Mouse (Mus musculus) myocyte (in vitro differentiated cells): ENCODE results near the gene Asxl1. TPM values are rescaled to one million over a fixed set of nuclear protein-coding genes. Genes with fewer than 3 reads are reported as not detected.
A peak's percentile ranks its signal among the peaks of the same experiment; 100 is the strongest.

Experiments
- H3K27me3 ChIP-seq: one replicate; pipeline ENCODE4 v1.6.1; 2011; ENCODE audit not compliant: control insufficient read depth, insufficient read depth, insufficient read length
- H3K36me3 ChIP-seq: one replicate; pipeline ENCODE4 v1.6.1; 2011; ENCODE audit not compliant: control insufficient read depth, insufficient read depth
- H3K4me2 ChIP-seq: one replicate; pipeline ENCODE4 v1.6.1; 2011; ENCODE audit warnings: low read depth, control low read depth
- H3K4me3 ChIP-seq: one replicate; pipeline ENCODE4 v1.5.1; 2011; ENCODE audit warnings: mild to moderate bottlenecking, control low read depth, moderate library complexity
- H3K79me2 ChIP-seq: one replicate; pipeline ENCODE4 v1.6.1; 2011; ENCODE audit not compliant: control insufficient read depth, insufficient read depth
- H3ac ChIP-seq: one replicate; pipeline ENCODE4 v1.6.1; 2011; ENCODE audit not compliant: control insufficient read depth, insufficient read length
- CEBPB ChIP-seq: IDR thresholded peaks from 2 replicates; pipeline ENCODE4 v1.6.1; 2011; ENCODE audit warnings: mild to moderate bottlenecking, moderate library complexity; ENCODE audit not compliant: poor library complexity, insufficient read depth, severe bottlenecking
- E2F4 ChIP-seq: IDR thresholded peaks from one replicate; pipeline ENCODE4 v1.6.1; 2011; ENCODE audit warnings: mild to moderate bottlenecking, control low read depth, moderate library complexity; ENCODE audit not compliant: insufficient read depth
- MAX ChIP-seq: IDR thresholded peaks from one replicate; pipeline ENCODE4 v1.6.1; 2011; ENCODE audit warnings: low read depth, mild to moderate bottlenecking, control low read depth
- MYOD1 ChIP-seq, 3 experiments: IDR thresholded peaks; one replicate each; pipeline ENCODE4 v1.6.1; 2011; ENCODE audit warnings: control low read depth in 2 of 3, low read depth in 2 of 3, mild to moderate bottlenecking in 2 of 3, moderate library complexity in 1 of 3; ENCODE audit not compliant: insufficient read length in 2 of 3, control insufficient read depth in 1 of 3
- MYOG ChIP-seq, 3 experiments: IDR thresholded peaks; one replicate each; pipeline ENCODE4 v1.6.1; 2011; ENCODE audit warnings: control low read depth in 2 of 3, low read depth in 2 of 3, mild to moderate bottlenecking in 2 of 3; ENCODE audit not compliant: insufficient read length in 2 of 3, control insufficient read depth in 1 of 3, insufficient read depth in 1 of 3
- POLR2A ChIP-seq: IDR thresholded peaks from one replicate; pipeline ENCODE4 v1.6.1; 2011; ENCODE audit warnings: low read depth, mild to moderate bottlenecking, control low read depth, moderate library complexity; ENCODE audit not compliant: insufficient read length
- POLR2AphosphoS2 ChIP-seq: IDR thresholded peaks from one replicate; pipeline ENCODE4 v1.6.1; 2011; ENCODE audit warnings: low read depth, control low read depth; ENCODE audit not compliant: insufficient read length
- REST ChIP-seq: IDR thresholded peaks from one replicate; pipeline ENCODE4 v1.6.1; 2011; ENCODE audit warnings: mild to moderate bottlenecking, control low read depth, moderate library complexity; ENCODE audit not compliant: insufficient read depth, insufficient read length
- SRF ChIP-seq: IDR thresholded peaks from one replicate; pipeline ENCODE4 v1.6.1; 2011; ENCODE audit warnings: low read depth; ENCODE audit not compliant: control insufficient read depth, insufficient read length
- TCF12 ChIP-seq: IDR thresholded peaks from one replicate; pipeline ENCODE4 v1.6.1; 2011; ENCODE audit warnings: mild to moderate bottlenecking, control low read depth; ENCODE audit not compliant: poor library complexity, insufficient read depth, severe bottlenecking
- TCF3 ChIP-seq: IDR thresholded peaks from one replicate; pipeline ENCODE4 v1.6.1; 2011; ENCODE audit warnings: low read depth, control low read depth; ENCODE audit not compliant: insufficient read length
- USF1 ChIP-seq: IDR thresholded peaks from one replicate; pipeline ENCODE4 v1.6.1; 2011; ENCODE audit warnings: low read depth, mild to moderate bottlenecking, control low read depth, moderate library complexity
- polyA plus RNA-seq: library from polyadenylated mRNA; unstranded; fragments of >200 nt; fragmentation: generic; extraction: Trizol; gene quantifications from one replicate; pipeline ENCODE4 v1.2.1, GENCODE M21; 2012; ENCODE audit warnings: missing spikeins

Gene Asxl1
- polyA plus RNA-seq, 1 experiment, result 15.4 TPM

DNA sequence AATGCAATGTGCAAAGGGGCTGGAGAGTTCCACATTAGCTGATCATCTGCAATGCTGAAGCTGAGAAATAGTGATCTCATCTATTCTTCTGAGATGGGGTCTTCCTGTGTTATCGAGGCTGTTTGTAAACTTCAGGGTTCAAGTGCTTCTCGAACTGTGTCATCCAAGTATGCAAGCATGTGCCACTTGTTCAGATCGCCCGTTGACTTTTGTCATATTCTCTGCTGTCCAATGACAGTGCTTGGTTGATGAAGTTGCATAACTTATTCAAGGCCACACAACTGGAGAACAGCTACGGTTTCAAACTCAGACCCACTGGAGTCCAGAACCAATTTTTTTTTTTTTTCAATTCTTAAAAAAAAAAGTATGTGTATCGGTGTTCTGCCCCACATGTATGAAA is 3.5 kb upstream of the Asxl1 start:
- Histone ChIP-seq H3K4me3 (no peak overlapping the region), H3ac (no peak overlapping the region), H3K36me3 (no peaks in the 10 kb centered on the region), H3K79me2 (peaks cover 8% of the 10 kb centered on the region), H3K4me2 (no peak overlapping the region), H3K27me3 (no peaks in the 10 kb centered on the region)
- no peak for TF ChIP-seq POLR2A
- no peak for TF ChIP-seq CEBPB
- TF ChIP-seq TCF3, result no peak

- TF ChIP-seq MAX (no peak), TCF3 (no peak), POLR2A (no peak), USF1 (no peak), TCF12 (no peak), MYOD1 (IDR thresholded peaks at IDR 0.05; ENCODE audit: control insufficient read depth in 1 of 3, insufficient read length in 2 of 3, low read depth in 2 of 3) (no peak), CEBPB (no peak), SRF (no peak), POLR2AphosphoS2 (no peak), MYOG (IDR thresholded peaks at IDR 0.05; ENCODE audit: control insufficient read depth in 1 of 3, insufficient read depth in 1 of 3, insufficient read length in 2 of 3, low read depth in 2 of 3) (no peak), E2F4 (no peak), REST (no peak)
- no peaks in the 10 kb centered on the region for H3K36me3 ChIP-seq
- peaks cover 13% of the 10 kb centered on the region for H3K79me2 ChIP-seq
- no peak overlapping the region for H3K4me2 ChIP-seq
- no peak overlapping the region for H3ac ChIP-seq
- H3K27me3 ChIP-seq, result no peaks in the 10 kb centered on the region
- no peak overlapping the region for H3K4me3 ChIP-seq
Observed at GRCm38 (mm10) chr2:153342602-153343001, 3.0 kb upstream of the Asxl1 start.

- no peak overlapping the region for H3ac ChIP-seq
- no peak overlapping the region for H3K4me2 ChIP-seq
- H3K4me3 ChIP-seq, result no peak overlapping the region
- H3K79me2 ChIP-seq, result peaks cover 19% of the 10 kb centered on the region
- H3K36me3 ChIP-seq, result no peaks in the 10 kb centered on the region
- TF ChIP-seq POLR2AphosphoS2 (no peak), USF1 (no peak), REST (no peak), MYOG (IDR thresholded peaks at IDR 0.05; ENCODE audit: control insufficient read depth in 1 of 3, insufficient read depth in 1 of 3, insufficient read length in 2 of 3, low read depth in 2 of 3) (no peak), MYOD1 (IDR thresholded peaks at IDR 0.05; ENCODE audit: control insufficient read depth in 1 of 3, insufficient read length in 2 of 3, low read depth in 2 of 3) (no peak), SRF (no peak), E2F4 (no peak), TCF3 (no peak)
- no peaks in the 10 kb centered on the region for H3K27me3 ChIP-seq
Observed at GRCm38 (mm10) chr2:153343191-153343590, 2.4 kb upstream of the Asxl1 start.

- Histone ChIP-seq H3K4me3 (peak overlapping the region; percentile 81), H3K27me3 (no peaks in the 10 kb centered on the region), H3ac (peak overlapping the region; percentile 74), H3K79me2 (peaks cover 37% of the 10 kb centered on the region), H3K36me3 (no peaks in the 10 kb centered on the region), H3K4me2 (peak overlapping the region; percentile 97)
- no peak for TF ChIP-seq SRF
Observed at GRCm38 (mm10) chr2:153345071-153345453, 567 bp upstream of the Asxl1 start.

- Histone ChIP-seq H3K4me3 (peak overlapping the region; percentile 81), H3ac (peak overlapping the region; percentile 74), H3K79me2 (peaks cover 52% of the 10 kb centered on the region), H3K27me3 (no peaks in the 10 kb centered on the region), H3K36me3 (no peaks in the 10 kb centered on the region), H3K4me2 (peak overlapping the region; percentile 94)
- TF ChIP-seq MYOD1 (IDR thresholded peaks at IDR 0.05; ENCODE audit: control insufficient read depth in 1 of 3, insufficient read length in 2 of 3, low read depth in 2 of 3), result peak in 1 of 3 experiments; percentile 21
- no peak for TF ChIP-seq MYOG (IDR thresholded peaks at IDR 0.05; ENCODE audit: control insufficient read depth in 1 of 3, insufficient read depth in 1 of 3, insufficient read length in 2 of 3, low read depth in 2 of 3)
- TF ChIP-seq POLR2AphosphoS2, result peak; percentile 50
- TF ChIP-seq POLR2A, result peak; percentile 5
Observed at GRCm38 (mm10) chr2:153346221-153347182, 873 bp downstream of the Asxl1 start.
